Mouse (Mus musculus) heart, adult 2 months (tissue): ENCODE results near the gene Spata31d1b. TPM values are rescaled to one million over a fixed set of nuclear protein-coding genes. Genes with fewer than 3 reads are reported as not detected.

Experiments used
- DNase-seq, 2 experiments: peaks; one replicate each; pipeline ENCODE4 v3.0.0; 2021
- H3K27ac ChIP-seq: fragments of 200-600 bp; 2 replicates; pipeline ENCODE4 v1.8.1; 2022
- H3K27me3 ChIP-seq: fragments of 200-500 bp; 2 replicates; pipeline ENCODE4 v1.6.1; 2012; ENCODE audit warnings: mild to moderate bottlenecking, low read length, inconsistent platforms, mixed read lengths; ENCODE audit not compliant: control insufficient read depth, insufficient read depth
- H3K36me3 ChIP-seq: fragments of 200-500 bp; 2 replicates; pipeline ENCODE4 v1.6.1; 2012; ENCODE audit warnings: low read length, inconsistent platforms; ENCODE audit not compliant: control insufficient read depth, insufficient read depth
- H3K4me1 ChIP-seq: fragments of 200-500 bp; 2 replicates; pipeline ENCODE4 v1.6.1; 2011; ENCODE audit warnings: low read length; ENCODE audit not compliant: control insufficient read depth, insufficient read depth
- H3K4me3 ChIP-seq: fragments of 200-600 bp; 2 replicates; pipeline ENCODE4 v1.8.1; 2022
- H3K79me2 ChIP-seq: fragments of 200-500 bp; replicated peaks from 2 replicates; pipeline ENCODE4 v1.6.1; 2012; ENCODE audit warnings: mild to moderate bottlenecking, inconsistent platforms, low read length, moderate library complexity, mixed read lengths; ENCODE audit not compliant: control insufficient read depth, insufficient read depth
- H3K9ac ChIP-seq: fragments of 200-500 bp; 2 replicates; pipeline ENCODE4 v1.6.1; 2012; ENCODE audit warnings: low read depth, mild to moderate bottlenecking, control low read depth, inconsistent platforms, low read length, mixed read lengths
- CTCF ChIP-seq: fragments of 200-600 bp; IDR thresholded peaks from 2 replicates; pipeline ENCODE4 v1.8.1; 2022; ENCODE audit warnings: antibody characterized with exemption, mild to moderate bottlenecking, moderate library complexity
- EP300 ChIP-seq: fragments of 200-500 bp; IDR thresholded peaks from 2 replicates; pipeline ENCODE4 v1.6.1; 2011; ENCODE audit warnings: low read depth, low read length, control low read depth; ENCODE audit not compliant: insufficient read depth
- POLR2A ChIP-seq: fragments of 200-500 bp; IDR thresholded peaks from 2 replicates; pipeline ENCODE4 v1.6.1; 2011; ENCODE audit warnings: mild to moderate bottlenecking, low read depth, low read length, control low read depth; ENCODE audit not compliant: insufficient read depth
- WGBS: fragments of 180-500 bp; shearing (Covaris S2); methylation state at CpG from one replicate; pipeline ENCODE4 v1.1.7; 2018; 5-methylcytosine and 5-hydroxymethylcytosine counted together
- intact Hi-C: fragments of 180-260 bp; cut with DNase I; formaldehyde crosslinking; loops from one replicate; pipeline ENCODE4 v1.15.1; 2025
- polyA plus RNA-seq: library from polyadenylated mRNA; depleted of rRNA; stranded (reverse); fragments of >200 nt; gene quantifications from 2 replicates; pipeline ENCODE4 v1.2.3, GENCODE M21; 2012
- total RNA-seq, 2 experiments: library from RNA; stranded (reverse); gene quantifications; 2 replicates each; pipeline ENCODE4 v1.2.3; 2021

The Spata31d1b gene
- total and polyA plus RNA-seq, 3 experiments: 0.04 TPM; not detected in 2

- TF ChIP-seq EP300 (no peak), CTCF (no peak), POLR2A (no peak)
- no peaks in the 10 kb centered on the region for H3K79me2 ChIP-seq
- no peak overlapping the region for H3K4me3 ChIP-seq
- no peak overlapping the region for H3K9ac ChIP-seq
- DNase-seq: no peak
- intact Hi-C loops: no loop called here
- no peak overlapping the region for H3K27ac ChIP-seq
- no peaks in the 10 kb centered on the region for H3K27me3 ChIP-seq
- no peaks in the 10 kb centered on the region for H3K4me1 ChIP-seq
- 73% methylated on average over 6 of the region's 6 CpGs for WGBS
- no peaks in the 10 kb centered on the region for H3K36me3 ChIP-seq
These were observed 34.1 kb downstream of the Spata31d1b start for GRCm38 (mm10) chr13:59746164-59746563.

GRCm38 (mm10) chr13:59746711-59747110, 34.6 kb downstream of the Spata31d1b start, which contains the start of gene 1700014D04Rik:
Gene 1700014D04Rik, minus strand, starts transcription at chr13:59746752.
- TF ChIP-seq EP300 (no peak), POLR2A (no peak), CTCF (no peak)
- intact Hi-C loops: no loop called here
- Histone ChIP-seq H3K9ac (no peak within 1 kb of the TSS), H3K4me3 (no peak within 1 kb of the TSS), H3K27me3 (no peaks in the 10 kb centered on the region), H3K4me1 (no peaks in the 10 kb centered on the region), H3K27ac (no peak within 1 kb of the TSS), H3K79me2 (no peaks in the 10 kb centered on the region), H3K36me3 (no peaks in the 10 kb centered on the region)
- no peak for DNase-seq
- 83% methylated on average over 9 of the region's 9 CpGs for WGBS

GRCm38 (mm10) chr13:59750310-59750709, 38.2 kb downstream of the Spata31d1b start:
- Histone ChIP-seq H3K4me1 (no peaks in the 10 kb centered on the region), H3K27ac (no peak overlapping the region), H3K27me3 (no peaks in the 10 kb centered on the region), H3K4me3 (no peak overlapping the region), H3K9ac (no peak overlapping the region), H3K79me2 (no peaks in the 10 kb centered on the region), H3K36me3 (no peaks in the 10 kb centered on the region)
- DNase-seq: no peak
- 77% methylated on average over 12 of the region's 12 CpGs for WGBS
- TF ChIP-seq EP300 (no peak), CTCF (no peak), POLR2A (no peak)
- intact Hi-C loops: no loop called here

GRCm38 (mm10) chr13:59756906-59757305, 44.8 kb downstream of the Spata31d1b start:
- no peak for TF ChIP-seq CTCF
- TF ChIP-seq EP300: no peak
- TF ChIP-seq POLR2A: no peak
- Histone ChIP-seq H3K4me3 (no peak overlapping the region), H3K27me3 (no peaks in the 10 kb centered on the region), H3K79me2 (no peaks in the 10 kb centered on the region), H3K4me1 (no peaks in the 10 kb centered on the region; the same call in 1 of the 2 replicates), H3K27ac (no peak overlapping the region; the same call in 1 of the 2 replicates), H3K9ac (no peak overlapping the region), H3K36me3 (peaks cover 6% of the 10 kb centered on the region)
- WGBS: 62% methylated on average over 7 of the region's 7 CpGs
- intact Hi-C loops: no loop called here
- no peak for DNase-seq

- Histone ChIP-seq H3K79me2 (peaks cover 11% of the 10 kb centered on the region), H3K27ac (no peak overlapping the region), H3K27me3 (no peaks in the 10 kb centered on the region), H3K36me3 (peaks cover 22% of the 10 kb centered on the region), H3K9ac (no peak overlapping the region), H3K4me3 (no peak overlapping the region), H3K4me1 (peaks cover 20% of the 10 kb centered on the region)
- intact Hi-C loops: no loop called here
- WGBS: 70% methylated on average over 7 of the region's 7 CpGs
- no peak for DNase-seq
- TF ChIP-seq CTCF (no peak), EP300 (no peak), POLR2A (no peak)
These were observed 50.7 kb downstream of the Spata31d1b start for GRCm38 (mm10) chr13:59762791-59763190.

- intact Hi-C loops: no loop called here
- Histone ChIP-seq H3K79me2 (peaks cover 15% of the 10 kb centered on the region), H3K27ac (peak overlapping the region; percentile 6; the same call in 1 of the 2 replicates), H3K9ac (peak overlapping the region; percentile 36; the same call in 1 of the 2 replicates), H3K4me1 (peaks cover 30% of the 10 kb centered on the region), H3K4me3 (peak overlapping the region; percentile 17), H3K36me3 (peaks cover 25% of the 10 kb centered on the region), H3K27me3 (no peaks in the 10 kb centered on the region)
- WGBS: 43% methylated on average over 11 of the region's 11 CpGs
- TF ChIP-seq POLR2A: no peak
- no peak for TF ChIP-seq CTCF
- TF ChIP-seq EP300: no peak
- DNase-seq: no peak
These were observed 54.9 kb downstream of the Spata31d1b start for GRCm38 (mm10) chr13:59766786-59767515.
